Mouse (Mus musculus) lung, embryonic 16.5 days (tissue): ENCODE measurements around the gene Trim47. TPM values are rescaled to one million over a fixed set of nuclear protein-coding genes. Genes with fewer than 3 reads are reported as not detected.

Experiments
- ATAC-seq: fragments of 200-750 bp; cut with Nextera tagmentation; 2 replicates; pipeline ENCODE4 v1.8.0; 2017; ENCODE audit warnings: low read depth, mild to moderate bottlenecking, moderate library complexity
- H3K27ac ChIP-seq: fragments of 300-500 bp; sonication (generic); 2 replicates; pipeline ENCODE4 v1.5.1; 2014; ENCODE audit warnings: mild to moderate bottlenecking, control low read depth, low read length
- H3K27me3 ChIP-seq: fragments of 300-500 bp; sonication (generic); 2 replicates; pipeline ENCODE4 v1.6.1; 2014; ENCODE audit warnings: low read depth, low read length, mixed read lengths; ENCODE audit not compliant: control insufficient read depth, insufficient read depth
- H3K36me3 ChIP-seq: fragments of 300-500 bp; sonication (generic); 2 replicates; pipeline ENCODE4 v1.6.1; 2014; ENCODE audit warnings: low read length; ENCODE audit not compliant: control insufficient read depth, insufficient read depth
- H3K4me1 ChIP-seq: fragments of 300-500 bp; sonication (generic); replicated peaks from 2 replicates; pipeline ENCODE4 v1.6.1; 2014; ENCODE audit warnings: low read length, mixed read lengths; ENCODE audit not compliant: control insufficient read depth, insufficient read depth
- H3K4me2 ChIP-seq: fragments of 300-500 bp; sonication (generic); 2 replicates; pipeline ENCODE4 v1.6.1; 2014; ENCODE audit warnings: low read depth, low read length, control low read depth
- H3K4me3 ChIP-seq: fragments of 300-500 bp; sonication (generic); 2 replicates; pipeline ENCODE4 v1.5.1; 2014; ENCODE audit warnings: mild to moderate bottlenecking, low read length, control low read depth
- H3K9ac ChIP-seq: fragments of 300-500 bp; sonication (generic); 2 replicates; pipeline ENCODE4 v1.6.1; 2014; ENCODE audit warnings: low read length, control low read depth
- H3K9me3 ChIP-seq: fragments of 300-500 bp; sonication (generic); 2 replicates; pipeline ENCODE4 v1.6.1; 2016; ENCODE audit warnings: low read length; ENCODE audit not compliant: control insufficient read depth
- WGBS: fragments of 180-500 bp; shearing (Covaris S2); extraction: QIAGEN DNeasy Blood & Tissue Kit; methylation state at CpG from one replicate; pipeline ENCODE4 v1.1.7; 2014; 5-methylcytosine and 5-hydroxymethylcytosine counted together
- polyA plus RNA-seq: library from polyadenylated mRNA; unstranded; fragments of >200 nt; fragmentation: Nextera tagmentation; extraction: Ambion mirVana; gene quantifications from 2 replicates; pipeline ENCODE4 v1.2.1, GENCODE M21; 2015

Gene Trim47
- polyA plus RNA-seq = 20.4 and 24.8 TPM in 2 replicates

- Histone ChIP-seq H3K27me3 (no peaks in the 10 kb centered on the region), H3K36me3 (peaks cover 16% of the 10 kb centered on the region), H3K9me3 (0 out of 2 replicates have a peak, but pooled peaks cover 2% of the 10 kb centered on the region), H3K4me1 (peaks cover 25% of the 10 kb centered on the region), H3K4me3 (peak within 1 kb of the TSS; percentile 21), H3K27ac (peak within 1 kb of the TSS; percentile 51), H3K4me2 (peak within 1 kb of the TSS; percentile 46), H3K9ac (peak within 1 kb of the TSS; percentile 40; the same call in 1 of the 2 replicates)
- WGBS = 21% methylated on average over 23 of the region's 23 CpGs
- peak; percentile 72 for ATAC-seq
Observed at GRCm38 (mm10) chr11:116127156-116127980, at the start of gene Trim47. Trim47 (minus strand) TSS chr11:116127210.

DNA sequence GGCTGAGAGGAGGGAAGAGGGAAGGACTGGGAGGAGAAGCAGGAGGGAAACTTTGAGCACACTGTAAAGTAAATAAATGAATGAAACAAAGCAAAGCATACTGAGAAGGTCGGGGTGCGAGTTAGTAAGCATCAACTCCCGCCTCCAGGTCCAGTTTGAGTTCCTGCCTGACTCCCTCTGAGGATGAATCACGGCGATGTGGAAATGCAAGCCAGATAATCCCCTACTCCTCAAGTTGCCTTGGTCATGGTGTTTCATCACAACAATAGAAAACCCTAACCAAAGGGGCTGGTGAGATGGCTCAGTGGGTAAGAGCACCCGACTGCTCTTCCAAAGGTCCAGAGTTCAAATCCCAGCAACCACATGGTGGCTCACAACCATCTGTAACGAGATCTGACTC, 49.0 kb upstream of the Trim47 start:
- Histone ChIP-seq H3K4me2 (no peak overlapping the region), H3K9me3 (no peaks in the 10 kb centered on the region), H3K27me3 (no peaks in the 10 kb centered on the region), H3K4me1 (no peaks in the 10 kb centered on the region), H3K9ac (no peak overlapping the region), H3K27ac (no peak overlapping the region), H3K36me3 (peaks cover 33% of the 10 kb centered on the region), H3K4me3 (no peak overlapping the region)
- 78% methylated on average over 7 of the region's 7 CpGs for WGBS
- ATAC-seq = no peak

- Histone ChIP-seq H3K4me2 (no peak overlapping the region), H3K4me3 (no peak overlapping the region), H3K9ac (no peak overlapping the region), H3K4me1 (no peaks in the 10 kb centered on the region), H3K27me3 (no peaks in the 10 kb centered on the region), H3K36me3 (peaks cover 28% of the 10 kb centered on the region), H3K27ac (no peak overlapping the region), H3K9me3 (no peaks in the 10 kb centered on the region)
- no peak for ATAC-seq
- WGBS = 88% methylated on average over 22 of the region's 22 CpGs
Observed at GRCm38 (mm10) chr11:116174775-116175448, 47.9 kb upstream of the Trim47 start.

- H3K4me2 ChIP-seq = no peak overlapping the region
- H3K4me1 ChIP-seq = peaks cover 3% of the 10 kb centered on the region
- no peaks in the 10 kb centered on the region for H3K27me3 ChIP-seq
- WGBS = 87% methylated on average over 2 of the region's 2 CpGs
- H3K9me3 ChIP-seq = no peaks in the 10 kb centered on the region
- H3K9ac ChIP-seq = no peak overlapping the region
- peaks cover 24% of the 10 kb centered on the region for H3K36me3 ChIP-seq
- H3K27ac ChIP-seq = no peak overlapping the region
- no peak overlapping the region for H3K4me3 ChIP-seq
- no peak for ATAC-seq
Observed at GRCm38 (mm10) chr11:116171959-116172358, 44.9 kb upstream of the Trim47 start.

DNA sequence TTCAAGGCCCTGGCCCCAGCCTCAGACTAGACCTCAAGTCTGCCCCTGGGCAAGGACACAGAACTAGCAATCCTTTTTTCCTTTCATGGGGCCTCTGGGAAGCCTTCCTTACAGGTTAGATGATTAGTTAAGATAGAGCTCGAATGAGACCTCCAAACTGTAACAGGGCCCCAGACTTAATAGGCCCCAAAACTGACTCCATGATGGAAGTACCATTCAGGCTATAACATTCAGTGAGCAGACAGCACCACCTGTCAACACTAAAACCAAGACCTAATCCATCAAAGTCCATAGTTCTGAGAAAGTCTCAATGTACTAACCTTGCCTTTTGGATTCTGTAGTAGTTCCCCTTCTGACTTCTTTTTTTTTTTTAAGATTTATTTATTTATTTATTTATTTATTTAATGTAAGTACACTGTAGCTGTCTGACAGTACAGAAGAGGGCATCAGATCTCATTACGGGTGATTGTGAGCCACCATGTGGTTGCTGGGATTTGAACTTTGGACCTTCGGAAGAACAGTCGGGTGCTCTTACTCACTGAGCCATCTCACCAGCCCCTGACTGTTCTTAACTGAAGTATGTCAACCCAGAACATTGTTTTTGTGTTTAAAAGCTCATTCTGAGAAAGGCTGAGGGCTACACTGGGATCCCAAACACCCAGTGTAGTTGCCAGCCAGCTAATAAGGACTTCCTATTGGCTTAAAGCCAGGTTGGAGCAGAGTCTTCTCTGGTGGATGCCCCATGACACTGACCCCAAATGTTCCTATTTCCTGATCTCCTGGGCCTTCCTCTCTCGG, 43.2 kb upstream of the Trim47 start:
- Histone ChIP-seq H3K36me3 (peaks cover 27% of the 10 kb centered on the region), H3K4me3 (no peak overlapping the region), H3K27me3 (no peaks in the 10 kb centered on the region), H3K4me1 (peaks cover 12% of the 10 kb centered on the region), H3K4me2 (no peak overlapping the region), H3K9ac (no peak overlapping the region), H3K27ac (no peak overlapping the region), H3K9me3 (no peaks in the 10 kb centered on the region)
- 80% methylated on average over 5 of the region's 5 CpGs for WGBS
- no peak for ATAC-seq

GRCm38 (mm10) chr11:116169214-116169613, 42.2 kb upstream of the Trim47 start:
- H3K27me3 ChIP-seq = no peaks in the 10 kb centered on the region
- no peak for ATAC-seq
- peaks cover 18% of the 10 kb centered on the region for H3K36me3 ChIP-seq
- 77% methylated on average over 3 of the region's 3 CpGs for WGBS
- H3K9me3 ChIP-seq = no peaks in the 10 kb centered on the region
- no peak overlapping the region for H3K4me3 ChIP-seq
- no peak overlapping the region for H3K27ac ChIP-seq
- peaks cover 12% of the 10 kb centered on the region for H3K4me1 ChIP-seq
- no peak overlapping the region for H3K9ac ChIP-seq
- H3K4me2 ChIP-seq = no peak overlapping the region

- peak within 1 kb of the TSS; percentile 95 for H3K27ac ChIP-seq
- H3K4me2 ChIP-seq = peak within 1 kb of the TSS; percentile 76
- peaks cover 6% of the 10 kb centered on the region for H3K36me3 ChIP-seq
- H3K9me3 ChIP-seq = no peaks in the 10 kb centered on the region
- no peaks in the 10 kb centered on the region for H3K27me3 ChIP-seq
- WGBS = under 1% methylated on average over 40 of the region's 40 CpGs
- peak; percentile 98 for ATAC-seq
- peak within 1 kb of the TSS; percentile 73 for H3K4me3 ChIP-seq
- peak within 1 kb of the TSS; percentile 90 for H3K9ac ChIP-seq
- H3K4me1 ChIP-seq = peaks cover 12% of the 10 kb centered on the region
Observed at GRCm38 (mm10) chr11:116167884-116168439, 41.0 kb upstream of the Trim47 start, which contains the start of gene Fbf1. Fbf1 (minus strand) TSS chr11:116168166.

- peak overlapping the region; percentile 73 for H3K4me3 ChIP-seq
- no peaks in the 10 kb centered on the region for H3K9me3 ChIP-seq
- peaks cover 3% of the 10 kb centered on the region; the same call in 1 of the 2 replicates for H3K36me3 ChIP-seq
- WGBS = 2% methylated on average over 6 of the region's 6 CpGs
- H3K27me3 ChIP-seq = no peaks in the 10 kb centered on the region
- H3K4me2 ChIP-seq = peak overlapping the region; percentile 76
- H3K4me1 ChIP-seq = peaks cover 13% of the 10 kb centered on the region
- ATAC-seq = peak; percentile 34
- H3K27ac ChIP-seq = peak overlapping the region; percentile 95
- peak overlapping the region; percentile 90 for H3K9ac ChIP-seq
Observed at GRCm38 (mm10) chr11:116167232-116167631, 40.2 kb upstream of the Trim47 start.
